Mouse (Mus musculus): Measurements from ENCODE around the gene Olfr1123. TPM values are rescaled to one million over a fixed set of nuclear protein-coding genes. Genes with fewer than 3 reads are reported as not detected.

The Olfr1123 gene
- not detected in 2 replicates for polyA plus RNA-seq (2012; rRNA removed; ENCODE audit: low replicate concordance)

GRCm38 (mm10) chr2:87416335-87416734 is at the start of gene Olfr1123:
TSS of gene Olfr1123 (plus strand) at chr2:87416635.

GRCm38 (mm10) chr2:87369595-87369994 is 46.8 kb upstream of the Olfr1123 start, which contains the start of gene Olfr1121:
TSS of gene Olfr1121 (plus strand) at chr2:87369895.

GRCm38 (mm10) chr2:87385549-87385948 is 30.9 kb upstream of the Olfr1123 start, which contains the start of gene Olfr1122:
TSS of gene Olfr1122 (plus strand) at chr2:87385849.

GRCm38 (mm10) chr2:87429975-87430374 is 13.5 kb downstream of the Olfr1123 start, which contains the start of gene Olfr1124:
TSS of gene Olfr1124 (plus strand) at chr2:87430275.

GRCm38 (mm10) chr2:87453662-87454061 is 37.2 kb downstream of the Olfr1123 start, which contains the start of gene Olfr1126:
TSS of gene Olfr1126 (plus strand) at chr2:87453962.

Other genes starting within 250 kb of the Olfr1123 start
- gene Olfr1112, start 228.8 kb upstream of the Olfr1123 start, polyA plus RNA-seq (2012; rRNA removed; ENCODE audit: low replicate concordance), result not detected in 2 replicates
- not detected in 2 replicates for gene Olfr1113, start 207.7 kb upstream of the Olfr1123 start, polyA plus RNA-seq (2012; rRNA removed; ENCODE audit: low replicate concordance)
- not detected in 2 replicates for gene Olfr1115, start 168.6 kb upstream of the Olfr1123 start, polyA plus RNA-seq (2012; rRNA removed; ENCODE audit: low replicate concordance)
- gene Olfr1116, start 149.1 kb upstream of the Olfr1123 start, polyA plus RNA-seq (2012; rRNA removed; ENCODE audit: low replicate concordance), result not detected in 2 replicates
- not detected in 2 replicates for gene Olfr1118, start 109.1 kb upstream of the Olfr1123 start, polyA plus RNA-seq (2012; rRNA removed; ENCODE audit: low replicate concordance)
- gene Olfr1120, start 61.8 kb upstream of the Olfr1123 start, polyA plus RNA-seq (2012; rRNA removed; ENCODE audit: low replicate concordance), result not detected in 2 replicates
- gene Olfr1121, start 46.7 kb upstream of the Olfr1123 start, polyA plus RNA-seq (2012; rRNA removed; ENCODE audit: low replicate concordance), result not detected in 2 replicates
- gene Olfr1122, start 30.8 kb upstream of the Olfr1123 start, polyA plus RNA-seq (2012; rRNA removed; ENCODE audit: low replicate concordance), result not detected in 2 replicates
- gene Olfr1124, start 13.6 kb downstream of the Olfr1123 start, polyA plus RNA-seq (2012; rRNA removed; ENCODE audit: low replicate concordance), result not detected in 2 replicates
- not detected in 2 replicates for gene Olfr1126, start 37.3 kb downstream of the Olfr1123 start, polyA plus RNA-seq (2012; rRNA removed; ENCODE audit: low replicate concordance)
- gene Pramel7, start 80.5 kb downstream of the Olfr1123 start, polyA plus RNA-seq (2012; rRNA removed; ENCODE audit: low replicate concordance), result not detected in 2 replicates
- not detected in 2 replicates for gene Pramel6, start 89.9 kb downstream of the Olfr1123 start, polyA plus RNA-seq (2012; rRNA removed; ENCODE audit: low replicate concordance)
- not detected in 2 replicates for gene Olfr153, start 115.2 kb downstream of the Olfr1123 start, polyA plus RNA-seq (2012; rRNA removed; ENCODE audit: low replicate concordance)
- not detected in 2 replicates for gene Olfr1128, start 128.9 kb downstream of the Olfr1123 start, polyA plus RNA-seq (2012; rRNA removed; ENCODE audit: low replicate concordance)
- not detected in 2 replicates for gene Olfr1129, start 157.3 kb downstream of the Olfr1123 start, polyA plus RNA-seq (2012; rRNA removed; ENCODE audit: low replicate concordance)
- gene Olfr1130, start 189.6 kb downstream of the Olfr1123 start, polyA plus RNA-seq (2012; rRNA removed; ENCODE audit: low replicate concordance), result not detected in 2 replicates
- gene Olfr1131, start 210.5 kb downstream of the Olfr1123 start, polyA plus RNA-seq (2012; rRNA removed; ENCODE audit: low replicate concordance), result not detected in 2 replicates
- not detected in 2 replicates for gene Olfr1132, start 220.9 kb downstream of the Olfr1123 start, polyA plus RNA-seq (2012; rRNA removed; ENCODE audit: low replicate concordance)
- gene Olfr1133, start 230.7 kb downstream of the Olfr1123 start, polyA plus RNA-seq (2012; rRNA removed; ENCODE audit: low replicate concordance), result not detected in 2 replicates
- gene Olfr1134, start 241.8 kb downstream of the Olfr1123 start, polyA plus RNA-seq (2012; rRNA removed; ENCODE audit: low replicate concordance), result not detected in 2 replicates

All from duodenum, adult 2 months (tissue).